Comparison of ENCODE assay signal across 8 mouse cellular contexts in the genomic region with DNA sequence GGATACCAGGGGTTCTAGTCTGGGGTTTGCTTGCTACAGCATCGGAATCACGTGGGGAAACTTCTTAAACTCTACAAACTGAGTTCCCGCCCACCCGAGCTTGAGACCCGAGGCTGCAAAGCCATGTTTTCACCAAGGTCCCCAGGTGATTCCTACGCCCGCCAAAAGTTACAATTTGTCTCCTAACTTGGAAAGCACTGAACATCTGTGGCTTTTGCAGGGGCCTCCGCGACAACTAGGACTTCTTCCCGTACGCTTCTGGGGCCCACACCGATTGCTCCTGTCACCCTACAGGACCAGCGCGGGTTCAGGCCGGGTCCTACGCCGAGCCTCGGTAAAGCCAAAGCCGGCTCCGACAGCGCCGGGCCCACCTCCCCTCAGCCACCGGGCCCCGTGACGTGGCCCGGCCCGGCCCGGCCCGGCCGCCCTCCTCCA. TPM values are rescaled to one million over a fixed set of nuclear protein-coding genes. Genes with fewer than 3 reads are reported as not detected.
A peak's percentile ranks its signal among the peaks of the same experiment; 100 is the strongest.
DNase-seq lines count a peak whose midpoint lies in the region; ATAC-seq and TF ChIP-seq lines count a peak whose summit lies in the region.

No protein-coding gene starts in this region.

- H3K9me3 ChIP-seq in forebrain, postnatal 0 days (ENCODE audit: low read length), result no peaks in the 10 kb centered on the region
- no peaks in the 10 kb centered on the region for H3K9me3 ChIP-seq in liver, postnatal 0 days (ENCODE audit: low read length)
- H3K9me3 ChIP-seq in stomach, embryonic 16.5 days (replicated peaks; ENCODE audit: control insufficient read depth, low read length), result no peaks in the 10 kb centered on the region

- no peaks in the 10 kb centered on the region for H3K36me3 ChIP-seq in forebrain, postnatal 0 days (ENCODE audit: insufficient read depth)
- H3K36me3 ChIP-seq in liver, postnatal 0 days (replicated peaks; ENCODE audit: insufficient read depth, low read length), result no peaks in the 10 kb centered on the region
- H3K36me3 ChIP-seq in stomach, embryonic 16.5 days (ENCODE audit: control insufficient read depth, insufficient read depth, low read length), result no peaks in the 10 kb centered on the region

- DNase-seq in layer of hippocampus, adult 2 months (ENCODE audit: low spot score in 2 of 2), result no peak
- no peak for DNase-seq in layer of hippocampus, adult 18-20 months (ENCODE audit: low spot score in 2 of 2)
- peak; percentile 85 for DNase-seq in R1 (ENCODE audit: low read depth, low spot score)
- DNase-seq in forebrain, postnatal 0 days, result no peak
- no peak for DNase-seq in liver, postnatal 0 days
- DNase-seq in adrenal gland, postnatal 36 days, result no peak
- no peak for DNase-seq in ovary, postnatal 14 days (ENCODE audit: low spot score)

- peaks cover 4% of the 10 kb centered on the region; the same call in 1 of the 2 replicates for H3K4me1 ChIP-seq in forebrain, postnatal 0 days (ENCODE audit: insufficient read depth)
- H3K4me1 ChIP-seq in liver, postnatal 0 days (ENCODE audit: insufficient read depth), result peaks cover 12% of the 10 kb centered on the region
- H3K4me1 ChIP-seq in stomach, embryonic 16.5 days (ENCODE audit: control insufficient read depth, insufficient read depth, low read length), result peaks cover 16% of the 10 kb centered on the region

- TF ChIP-seq EP300 in liver, postnatal 0 days (IDR thresholded peaks at IDR 0.05; ENCODE audit: low read depth), result no peak

- TF ChIP-seq CTCF in layer of hippocampus, adult 2 months (conservative IDR thresholded peaks at IDR 0.05), result no peak
- TF ChIP-seq CTCF in forebrain, postnatal 0 days (IDR thresholded peaks at IDR 0.05; ENCODE audit: low read depth), result no peak
- no peak for TF ChIP-seq CTCF in liver, postnatal 0 days (IDR thresholded peaks at IDR 0.05; ENCODE audit: low read depth)

- no peaks in the 10 kb centered on the region for H3K27me3 ChIP-seq in forebrain, postnatal 0 days (ENCODE audit: insufficient read depth, low read length)
- H3K27me3 ChIP-seq in liver, postnatal 0 days (ENCODE audit: insufficient read depth, low read length), result no peaks in the 10 kb centered on the region
- no peaks in the 10 kb centered on the region for H3K27me3 ChIP-seq in stomach, embryonic 16.5 days (ENCODE audit: control insufficient read depth, insufficient read depth, low read length)

- no peak; the same call in 1 of the 2 replicates for ATAC-seq in forebrain, postnatal 0 days
- ATAC-seq in liver, postnatal 0 days, result peak; percentile 39
- ATAC-seq in stomach, embryonic 16.5 days (ENCODE audit: insufficient read depth, low FRiP score), result no peak

- peak overlapping the region; percentile 89 for H3K9ac ChIP-seq in forebrain, postnatal 0 days
- peak overlapping the region; percentile 98 for H3K9ac ChIP-seq in liver, postnatal 0 days (replicated peaks)
- peak overlapping the region; percentile 98 for H3K9ac ChIP-seq in stomach, embryonic 16.5 days (ENCODE audit: low read length)

- 2% methylated on average over 30 of the region's 30 CpGs for WGBS in forebrain, postnatal 0 days
- 1% methylated on average over 29 of the region's 30 CpGs for WGBS in liver, postnatal 0 days (ENCODE audit: insufficient replicate concordance)
- WGBS in stomach, embryonic 16.5 days, result under 1% methylated on average over 30 of the region's 30 CpGs

- H3K4me2 ChIP-seq in forebrain, postnatal 0 days (ENCODE audit: low read depth), result peak overlapping the region; percentile 67
- H3K4me2 ChIP-seq in liver, postnatal 0 days (ENCODE audit: low read depth, low read length), result peak overlapping the region; percentile 94
- H3K4me2 ChIP-seq in stomach, embryonic 16.5 days (ENCODE audit: low read depth, low read length), result peak overlapping the region; percentile 92

- peak overlapping the region; percentile 98 for H3K4me3 ChIP-seq in layer of hippocampus, adult 2 months
- H3K4me3 ChIP-seq in forebrain, postnatal 0 days (ENCODE audit: low read depth, low read length), result peak overlapping the region; percentile 90
- peak overlapping the region; percentile 98 for H3K4me3 ChIP-seq in liver, postnatal 0 days (ENCODE audit: low read depth, low read length)
- H3K4me3 ChIP-seq in stomach, embryonic 16.5 days (replicated peaks; ENCODE audit: low read length), result peak overlapping the region; percentile 100

- peak overlapping the region; percentile 96 for H3K27ac ChIP-seq in layer of hippocampus, adult 2 months
- peak overlapping the region; percentile 94 for H3K27ac ChIP-seq in forebrain, postnatal 0 days (ENCODE audit: low read depth, low read length)
- peak overlapping the region; percentile 95 for H3K27ac ChIP-seq in liver, postnatal 0 days (ENCODE audit: low read depth)
- H3K27ac ChIP-seq in stomach, embryonic 16.5 days (ENCODE audit: low read length), result peak overlapping the region; percentile 91

RNA-seq across cellular contexts. Expression of gene Pdxdc1, which starts 0.5 kb away (rescaled TPM):
- 10 to 100 TPM; 72.8 to 74.1 TPM for total RNA-seq in layer of hippocampus, adult 2 months (2021)
- total RNA-seq in layer of hippocampus, adult 18-20 months (2021), result 10 to 100 TPM; 66.5 to 75.8 TPM
- 67.4 and 70.8 TPM in 2 replicates for total RNA-seq in forebrain, postnatal 0 days (2014; rRNA removed)
- 54.4 and 60.2 TPM in 2 replicates for polyA plus RNA-seq in forebrain, postnatal 0 days (2015; fragmentation: Nextera tagmentation; extraction: Ambion mirVana)
- 24.7 and 27.5 TPM in 2 replicates for polyA plus RNA-seq in liver, postnatal 0 days (2015; fragmentation: Nextera tagmentation; extraction: Ambion mirVana)
- polyA plus RNA-seq in stomach, embryonic 16.5 days (2015; fragmentation: Nextera tagmentation; extraction: Ambion mirVana), result 115 and 122 TPM in 2 replicates
- total RNA-seq in adrenal gland, postnatal 36 days (2021), result 10 to 100 TPM; 82.9 to 90.9 TPM

RNA-seq across cellular contexts. Expression of gene Mpv17l, which starts 0.5 kb away (rescaled TPM):
- total RNA-seq in layer of hippocampus, adult 2 months (2021), result 10 to 100 TPM; 67.5 to 71.3 TPM
- total RNA-seq in layer of hippocampus, adult 18-20 months (2021), result 10 to 100 TPM; 74.1 to 75.9 TPM
- total RNA-seq in forebrain, postnatal 0 days (2014; rRNA removed), result 43.7 and 44.3 TPM in 2 replicates
- 34.6 and 46.1 TPM in 2 replicates for polyA plus RNA-seq in forebrain, postnatal 0 days (2015; fragmentation: Nextera tagmentation; extraction: Ambion mirVana)
- 4.9 and 5.1 TPM in 2 replicates for polyA plus RNA-seq in liver, postnatal 0 days (2015; fragmentation: Nextera tagmentation; extraction: Ambion mirVana)
- polyA plus RNA-seq in stomach, embryonic 16.5 days (2015; fragmentation: Nextera tagmentation; extraction: Ambion mirVana), result 11.1 and 13.2 TPM in 2 replicates
- 10 to 100 TPM in 1 of 2 experiments, 1 to 10 TPM in 1; 9.1 to 12.7 TPM for total RNA-seq in adrenal gland, postnatal 36 days (2021)
